Mouse (Mus musculus) myocyte (in vitro differentiated cells): Measurements from ENCODE around the gene Nprl3. TPM values are rescaled to one million over a fixed set of nuclear protein-coding genes. Genes with fewer than 3 reads are reported as not detected.
A peak's percentile ranks its signal among the peaks of the same experiment; 100 is the strongest.

Experiments
- H3K27me3 ChIP-seq: one replicate; pipeline ENCODE4 v1.6.1; 2011; ENCODE audit not compliant: control insufficient read depth, insufficient read depth, insufficient read length
- H3K36me3 ChIP-seq: one replicate; pipeline ENCODE4 v1.6.1; 2011; ENCODE audit not compliant: control insufficient read depth, insufficient read depth
- H3K4me2 ChIP-seq: one replicate; pipeline ENCODE4 v1.6.1; 2011; ENCODE audit warnings: low read depth, control low read depth
- H3K4me3 ChIP-seq: one replicate; pipeline ENCODE4 v1.5.1; 2011; ENCODE audit warnings: mild to moderate bottlenecking, control low read depth, moderate library complexity
- H3K79me2 ChIP-seq: one replicate; pipeline ENCODE4 v1.6.1; 2011; ENCODE audit not compliant: control insufficient read depth, insufficient read depth
- H3ac ChIP-seq: one replicate; pipeline ENCODE4 v1.6.1; 2011; ENCODE audit not compliant: control insufficient read depth, insufficient read length
- CEBPB ChIP-seq: IDR thresholded peaks from 2 replicates; pipeline ENCODE4 v1.6.1; 2011; ENCODE audit warnings: mild to moderate bottlenecking, moderate library complexity; ENCODE audit not compliant: poor library complexity, insufficient read depth, severe bottlenecking
- E2F4 ChIP-seq: IDR thresholded peaks from one replicate; pipeline ENCODE4 v1.6.1; 2011; ENCODE audit warnings: mild to moderate bottlenecking, control low read depth, moderate library complexity; ENCODE audit not compliant: insufficient read depth
- MAX ChIP-seq: IDR thresholded peaks from one replicate; pipeline ENCODE4 v1.6.1; 2011; ENCODE audit warnings: low read depth, mild to moderate bottlenecking, control low read depth
- MYOD1 ChIP-seq, 3 experiments: IDR thresholded peaks; one replicate each; pipeline ENCODE4 v1.6.1; 2011; ENCODE audit warnings: control low read depth in 2 of 3, low read depth in 2 of 3, mild to moderate bottlenecking in 2 of 3, moderate library complexity in 1 of 3; ENCODE audit not compliant: insufficient read length in 2 of 3, control insufficient read depth in 1 of 3
- MYOG ChIP-seq, 3 experiments: IDR thresholded peaks; one replicate each; pipeline ENCODE4 v1.6.1; 2011; ENCODE audit warnings: control low read depth in 2 of 3, low read depth in 2 of 3, mild to moderate bottlenecking in 2 of 3; ENCODE audit not compliant: insufficient read length in 2 of 3, control insufficient read depth in 1 of 3, insufficient read depth in 1 of 3
- POLR2A ChIP-seq: IDR thresholded peaks from one replicate; pipeline ENCODE4 v1.6.1; 2011; ENCODE audit warnings: low read depth, mild to moderate bottlenecking, control low read depth, moderate library complexity; ENCODE audit not compliant: insufficient read length
- POLR2AphosphoS2 ChIP-seq: IDR thresholded peaks from one replicate; pipeline ENCODE4 v1.6.1; 2011; ENCODE audit warnings: low read depth, control low read depth; ENCODE audit not compliant: insufficient read length
- REST ChIP-seq: IDR thresholded peaks from one replicate; pipeline ENCODE4 v1.6.1; 2011; ENCODE audit warnings: mild to moderate bottlenecking, control low read depth, moderate library complexity; ENCODE audit not compliant: insufficient read depth, insufficient read length
- SRF ChIP-seq: IDR thresholded peaks from one replicate; pipeline ENCODE4 v1.6.1; 2011; ENCODE audit warnings: low read depth; ENCODE audit not compliant: control insufficient read depth, insufficient read length
- TCF12 ChIP-seq: IDR thresholded peaks from one replicate; pipeline ENCODE4 v1.6.1; 2011; ENCODE audit warnings: mild to moderate bottlenecking, control low read depth; ENCODE audit not compliant: poor library complexity, insufficient read depth, severe bottlenecking
- TCF3 ChIP-seq: IDR thresholded peaks from one replicate; pipeline ENCODE4 v1.6.1; 2011; ENCODE audit warnings: low read depth, control low read depth; ENCODE audit not compliant: insufficient read length
- USF1 ChIP-seq: IDR thresholded peaks from one replicate; pipeline ENCODE4 v1.6.1; 2011; ENCODE audit warnings: low read depth, mild to moderate bottlenecking, control low read depth, moderate library complexity
- polyA plus RNA-seq: library from polyadenylated mRNA; unstranded; fragments of >200 nt; fragmentation: generic; extraction: Trizol; gene quantifications from one replicate; pipeline ENCODE4 v1.2.1, GENCODE M21; 2012; ENCODE audit warnings: missing spikeins

Gene Nprl3
- polyA plus RNA-seq, 1 experiment, result 57.4 TPM

- H3K27me3 ChIP-seq, result no peaks in the 10 kb centered on the region
- H3K4me3 ChIP-seq, result peak overlapping the region; percentile 62
- peak overlapping the region; percentile 74 for H3ac ChIP-seq
- H3K4me2 ChIP-seq, result peak overlapping the region; percentile 81
- H3K79me2 ChIP-seq, result peaks cover 51% of the 10 kb centered on the region
- TF ChIP-seq SRF (no peak), REST (no peak), TCF12 (no peak), TCF3 (no peak), MYOD1 (IDR thresholded peaks at IDR 0.05; ENCODE audit: control insufficient read depth in 1 of 3, insufficient read length in 2 of 3, low read depth in 2 of 3) (peak in 1 of 3 experiments; percentile 50), POLR2AphosphoS2 (peak; percentile 13), CEBPB (no peak), POLR2A (peak; percentile 41), MAX (no peak), USF1 (no peak), E2F4 (no peak), MYOG (IDR thresholded peaks at IDR 0.05; ENCODE audit: control insufficient read depth in 1 of 3, insufficient read depth in 1 of 3, insufficient read length in 2 of 3, low read depth in 2 of 3) (peak in 1 of 3 experiments; percentile 6)
- no peaks in the 10 kb centered on the region for H3K36me3 ChIP-seq
Observed at GRCm38 (mm10) chr11:32221225-32221950, 46.1 kb downstream of the Nprl3 start.

- H3K4me3 ChIP-seq, result peak overlapping the region; percentile 62
- H3K27me3 ChIP-seq, result no peaks in the 10 kb centered on the region
- H3ac ChIP-seq, result peak overlapping the region; percentile 74
- no peaks in the 10 kb centered on the region for H3K36me3 ChIP-seq
- TF ChIP-seq POLR2AphosphoS2 (peak; percentile 16), POLR2A (no peak), MAX (no peak), REST (peak; percentile 26)
- peak overlapping the region; percentile 81 for H3K4me2 ChIP-seq
- H3K79me2 ChIP-seq, result peaks cover 58% of the 10 kb centered on the region
Observed at GRCm38 (mm10) chr11:32220607-32221224, 46.8 kb downstream of the Nprl3 start.

- H3K36me3 ChIP-seq, result peaks cover 5% of the 10 kb centered on the region
- H3K27me3 ChIP-seq, result no peaks in the 10 kb centered on the region
- H3K4me2 ChIP-seq, result peak overlapping the region; percentile 81
- TF ChIP-seq USF1, result no peak
- no peak overlapping the region for H3ac ChIP-seq
- peaks cover 67% of the 10 kb centered on the region for H3K79me2 ChIP-seq
- no peak overlapping the region for H3K4me3 ChIP-seq
Observed at GRCm38 (mm10) chr11:32219287-32219686, 48.2 kb downstream of the Nprl3 start.

- Histone ChIP-seq H3K27me3 (no peaks in the 10 kb centered on the region), H3K4me2 (peak overlapping the region; percentile 50), H3K4me3 (no peak overlapping the region), H3K36me3 (peaks cover 5% of the 10 kb centered on the region), H3ac (no peak overlapping the region), H3K79me2 (peaks cover 67% of the 10 kb centered on the region)
- TF ChIP-seq TCF3 (no peak), TCF12 (no peak), REST (no peak), MAX (no peak), POLR2AphosphoS2 (no peak), MYOD1 (IDR thresholded peaks at IDR 0.05; ENCODE audit: control insufficient read depth in 1 of 3, insufficient read length in 2 of 3, low read depth in 2 of 3) (no peak), E2F4 (no peak), SRF (no peak), CEBPB (no peak), MYOG (IDR thresholded peaks at IDR 0.05; ENCODE audit: control insufficient read depth in 1 of 3, insufficient read depth in 1 of 3, insufficient read length in 2 of 3, low read depth in 2 of 3) (no peak), POLR2A (no peak), USF1 (no peak)
Observed at GRCm38 (mm10) chr11:32218501-32219050, 48.9 kb downstream of the Nprl3 start.

GRCm38 (mm10) chr11:32216851-32217250 is 50.7 kb downstream of the Nprl3 start:
- H3K79me2 ChIP-seq, result peaks cover 67% of the 10 kb centered on the region
- no peak overlapping the region for H3K4me3 ChIP-seq
- H3ac ChIP-seq, result no peak overlapping the region
- no peak for TF ChIP-seq USF1
- TF ChIP-seq POLR2A, result no peak
- TF ChIP-seq SRF, result no peak
- no peak for TF ChIP-seq MYOD1 (IDR thresholded peaks at IDR 0.05; ENCODE audit: control insufficient read depth in 1 of 3, insufficient read length in 2 of 3, low read depth in 2 of 3)
- H3K36me3 ChIP-seq, result peaks cover 14% of the 10 kb centered on the region
- H3K4me2 ChIP-seq, result no peak overlapping the region
- H3K27me3 ChIP-seq, result no peaks in the 10 kb centered on the region
